Mouse (Mus musculus) liver, embryonic 14.5 days (tissue): ENCODE measurements around the gene Mamdc2. TPM values are rescaled to one million over a fixed set of nuclear protein-coding genes. Genes with fewer than 3 reads are reported as not detected.

ENCODE experiments used
- ATAC-seq: fragments of 200-750 bp; cut with Nextera tagmentation; 2 replicates; pipeline ENCODE4 v1.8.0; 2017; ENCODE audit warnings: moderate number of reproducible peaks, mild to moderate bottlenecking, moderate library complexity; ENCODE audit not compliant: insufficient read depth
- DNase-seq, 3 experiments: peaks; one replicate each; pipeline ENCODE4 v3.0.0-alpha.2; 2012 to 2013; ENCODE audit warnings: low read depth in 3 of 3, low spot score in 3 of 3
- H3K27ac ChIP-seq: fragments of 300-500 bp; sonication (generic); 2 replicates; pipeline ENCODE4 v1.5.1; 2014; ENCODE audit warnings: moderate library complexity, mild to moderate bottlenecking, control low read depth, inconsistent platforms
- H3K27me3 ChIP-seq: fragments of 300-500 bp; sonication (generic); 2 replicates; pipeline ENCODE4 v1.6.1; 2014; ENCODE audit warnings: mild to moderate bottlenecking, low read length, moderate library complexity; ENCODE audit not compliant: control insufficient read depth, insufficient read depth
- H3K36me3 ChIP-seq: fragments of 300-500 bp; sonication (generic); replicated peaks from 2 replicates; pipeline ENCODE4 v1.6.1; 2014; ENCODE audit warnings: low read depth; ENCODE audit not compliant: control insufficient read depth, insufficient read depth
- H3K4me1 ChIP-seq, 2 experiments: fragments of 200-500 bp in 1 of 2; fragments of 300-500 bp in 1 of 2; sonication (generic) in 1 of 2; replicated peaks; 2 replicates each; pipeline ENCODE4 v1.6.1; 2012 to 2014; ENCODE audit warnings: antibody characterized with exemption in 1 of 2, inconsistent platforms in 1 of 2, low read length in 1 of 2; ENCODE audit not compliant: control insufficient read depth in 2 of 2, insufficient read depth in 2 of 2
- H3K4me2 ChIP-seq: fragments of 300-500 bp; sonication (generic); 2 replicates; pipeline ENCODE4 v1.6.1; 2014; ENCODE audit warnings: low read depth, mild to moderate bottlenecking, control low read depth, moderate library complexity
- H3K4me3 ChIP-seq, 2 experiments: fragments of 200-500 bp in 1 of 2; fragments of 300-500 bp in 1 of 2; sonication (generic) in 1 of 2; 2 replicates each; pipeline ENCODE4 v1.5.1; 2012 to 2014; ENCODE audit warnings: low read depth in 2 of 2, low read length in 2 of 2, mild to moderate bottlenecking in 2 of 2, control low read depth in 1 of 2, inconsistent platforms in 1 of 2, moderate library complexity in 1 of 2; ENCODE audit not compliant: insufficient read depth in 1 of 2
- H3K9ac ChIP-seq: fragments of 300-500 bp; sonication (generic); replicated peaks from 2 replicates; pipeline ENCODE4 v1.6.1; 2014; ENCODE audit warnings: mild to moderate bottlenecking, control low read depth, moderate library complexity
- H3K9me3 ChIP-seq: fragments of 300-500 bp; sonication (generic); 2 replicates; pipeline ENCODE4 v1.6.1; 2016; ENCODE audit warnings: low read length, mixed read lengths; ENCODE audit not compliant: control insufficient read depth
- CTCF ChIP-seq: IDR thresholded peaks from 2 replicates; pipeline ENCODE4 v1.5.1; 2016; ENCODE audit warnings: antibody characterized with exemption, low read depth, control low read depth
- EP300 ChIP-seq: IDR thresholded peaks from 2 replicates; pipeline ENCODE4 v1.6.1; 2016; ENCODE audit warnings: antibody characterized with exemption, low read depth
- WGBS: fragments of 180-500 bp; shearing (Covaris S2); extraction: QIAGEN DNeasy Blood & Tissue Kit; methylation state at CpG from one replicate; pipeline ENCODE4 v1.1.7; 2014; ENCODE audit not compliant: insufficient replicate concordance; 5-methylcytosine and 5-hydroxymethylcytosine counted together
- polyA plus RNA-seq, 2 experiments: library from polyadenylated mRNA; depleted of rRNA in 1 of 2; stranded (reverse) in 1 of 2; unstranded in 1 of 2; fragments of >200 nt; fragmentation: Nextera tagmentation in 1 of 2; extraction: Ambion mirVana in 1 of 2; gene quantifications; 2 replicates each; pipeline versions ENCODE4 v1.2.1 to v1.2.3; 2012 to 2014

Mamdc2 gene
- polyA plus RNA-seq, 2 experiments, result 0.17 to 0.24 TPM

- no peaks in the 10 kb centered on the region for H3K4me1 ChIP-seq
- ATAC-seq, result no peak
- H3K27ac ChIP-seq, result no peak overlapping the region
- H3K4me3 ChIP-seq, result no peak overlapping the region
- no peaks in the 10 kb centered on the region for H3K36me3 ChIP-seq
- no peak overlapping the region for H3K4me2 ChIP-seq
- no peaks in the 10 kb centered on the region for H3K27me3 ChIP-seq
- 49% methylated on average over 9 of the region's 9 CpGs for WGBS
- TF ChIP-seq CTCF (no peak), EP300 (no peak)
- H3K9ac ChIP-seq, result no peak overlapping the region
- DNase-seq, result no peak
- no peaks in the 10 kb centered on the region for H3K9me3 ChIP-seq
Observed at GRCm38 (mm10) chr19:23373728-23374127, 74.5 kb downstream of the Mamdc2 start.

GRCm38 (mm10) chr19:23373287-23373686 lies 75.0 kb downstream of the Mamdc2 start:
- WGBS, result 39% methylated on average over 8 of the region's 8 CpGs
- ATAC-seq, result no peak
- peak; percentile 79 for TF ChIP-seq CTCF
- TF ChIP-seq EP300, result no peak

GRCm38 (mm10) chr19:23369275-23369674 lies 79.0 kb downstream of the Mamdc2 start:
- H3K9ac ChIP-seq, result no peak overlapping the region
- H3K9me3 ChIP-seq, result no peaks in the 10 kb centered on the region
- H3K27me3 ChIP-seq, result no peaks in the 10 kb centered on the region
- H3K36me3 ChIP-seq, result no peaks in the 10 kb centered on the region
- no peak for DNase-seq
- TF ChIP-seq EP300, result no peak
- TF ChIP-seq CTCF, result no peak
- H3K27ac ChIP-seq, result no peak overlapping the region
- 46% methylated on average over 4 of the region's 4 CpGs for WGBS
- H3K4me3 ChIP-seq, result no peak overlapping the region
- no peak for ATAC-seq
- no peak overlapping the region for H3K4me2 ChIP-seq
- H3K4me1 ChIP-seq, result no peaks in the 10 kb centered on the region

More at GRCm38 (mm10) chr19:23373287-23373686, 75.0 kb downstream of the Mamdc2 start:
- Histone ChIP-seq H3K4me1 (no peaks in the 10 kb centered on the region), H3K27me3 (no peaks in the 10 kb centered on the region), H3K36me3 (no peaks in the 10 kb centered on the region), H3K9me3 (no peaks in the 10 kb centered on the region), H3K9ac (no peak overlapping the region), H3K4me3 (no peak overlapping the region), H3K27ac (no peak overlapping the region), H3K4me2 (no peak overlapping the region)
- DNase-seq, result peak in 2 of 3 experiments; percentile 3 to 14

GRCm38 (mm10) chr19:23362006-23362405 lies 86.2 kb downstream of the Mamdc2 start:
- H3K36me3 ChIP-seq, result no peaks in the 10 kb centered on the region
- DNase-seq (no peak), ATAC-seq (no peak)
- TF ChIP-seq CTCF (no peak), EP300 (no peak)
- H3K27ac ChIP-seq, result no peak overlapping the region
- H3K4me2 ChIP-seq, result no peak overlapping the region
- no peak overlapping the region for H3K9ac ChIP-seq
- WGBS, result 57% methylated on average over 3 of the region's 3 CpGs
- H3K4me3 ChIP-seq, result no peak overlapping the region
- no peaks in the 10 kb centered on the region for H3K9me3 ChIP-seq
- H3K27me3 ChIP-seq, result no peaks in the 10 kb centered on the region
- H3K4me1 ChIP-seq, result no peaks in the 10 kb centered on the region

GRCm38 (mm10) chr19:23361124-23361523 lies 87.1 kb downstream of the Mamdc2 start:
- H3K4me3 ChIP-seq, result no peak overlapping the region
- DNase-seq, result no peak
- H3K4me2 ChIP-seq, result no peak overlapping the region
- no peaks in the 10 kb centered on the region for H3K9me3 ChIP-seq
- H3K4me1 ChIP-seq, result no peaks in the 10 kb centered on the region
- no peak overlapping the region for H3K9ac ChIP-seq
- ATAC-seq, result no peak
- H3K27ac ChIP-seq, result no peak overlapping the region
- no peaks in the 10 kb centered on the region for H3K36me3 ChIP-seq
- no peak for TF ChIP-seq EP300
- TF ChIP-seq CTCF, result no peak
- 54% methylated on average over 4 of the region's 4 CpGs for WGBS
- no peaks in the 10 kb centered on the region for H3K27me3 ChIP-seq

- TF ChIP-seq EP300, result no peak
- no peak for TF ChIP-seq CTCF
- Histone ChIP-seq H3K27ac (no peak overlapping the region), H3K4me1 (no peaks in the 10 kb centered on the region), H3K4me2 (no peak overlapping the region), H3K27me3 (no peaks in the 10 kb centered on the region), H3K4me3 (no peak overlapping the region), H3K9me3 (no peaks in the 10 kb centered on the region), H3K36me3 (no peaks in the 10 kb centered on the region), H3K9ac (no peak overlapping the region)
- 69% methylated on average over 4 of the region's 4 CpGs for WGBS
- DNase-seq, result no peak
- no peak for ATAC-seq
Observed at GRCm38 (mm10) chr19:23360536-23360935, 87.7 kb downstream of the Mamdc2 start.
